Mouse (Mus musculus) MEL (cell line): Measurements from ENCODE around the gene Cdh16. TPM values are rescaled to one million over a fixed set of nuclear protein-coding genes. Genes with fewer than 3 reads are reported as not detected.

Experiments
- DNase-seq: peaks from one replicate; pipeline ENCODE4 v3.0.0; 2011; ENCODE audit warnings: low read depth, low spot score
- H3K27ac ChIP-seq: 2 replicates; pipeline ENCODE4 v1.5.1; 2012; ENCODE audit warnings: low read depth, mild to moderate bottlenecking, control low read depth, low read length, moderate library complexity; ENCODE audit not compliant: control insufficient read depth
- H3K27me3 ChIP-seq, 2 experiments: fragments of 150-350 bp in 1 of 2; sonication (generic) in 1 of 2; 2 replicates each; pipeline ENCODE4 v1.6.1; 2012; ENCODE audit warnings: low read length in 2 of 2, mild to moderate bottlenecking in 2 of 2, improper control_type of control experiment in 1 of 2, moderate library complexity in 1 of 2; ENCODE audit not compliant: insufficient read depth in 2 of 2, control insufficient read depth in 1 of 2
- H3K36me3 ChIP-seq, 2 experiments: 2 replicates each; pipeline ENCODE4 v1.6.1; 2012 to 2014; ENCODE audit warnings: low read length in 2 of 2, improper control_type of control experiment in 1 of 2, inconsistent platforms in 1 of 2, mild to moderate bottlenecking in 1 of 2; ENCODE audit not compliant: insufficient read depth in 2 of 2, control insufficient read depth in 1 of 2
- H3K4me1 ChIP-seq, 2 experiments: fragments of 150-350 bp in 1 of 2; sonication (generic) in 1 of 2; 2 replicates each; pipeline ENCODE4 v1.6.1; 2012; ENCODE audit warnings: low read length in 2 of 2, improper control_type of control experiment in 1 of 2, mild to moderate bottlenecking in 1 of 2; ENCODE audit not compliant: insufficient read depth in 2 of 2, control insufficient read depth in 1 of 2
- H3K4me3 ChIP-seq, 2 experiments: fragments of 150-350 bp in 1 of 2; sonication (generic) in 1 of 2; 2 replicates each; pipeline ENCODE4 v1.5.1; 2012; ENCODE audit warnings: low read depth in 2 of 2, low read length in 2 of 2, mild to moderate bottlenecking in 2 of 2, moderate library complexity in 2 of 2, control low read depth in 1 of 2, improper control_type of control experiment in 1 of 2; ENCODE audit not compliant: control insufficient read depth in 1 of 2, insufficient read depth in 1 of 2
- H3K79me2 ChIP-seq: 2 replicates; pipeline ENCODE4 v1.6.1; 2012; ENCODE audit warnings: mild to moderate bottlenecking, low read length, moderate library complexity; ENCODE audit not compliant: control insufficient read depth, poor library complexity, insufficient read depth
- H3K9ac ChIP-seq: 2 replicates; pipeline ENCODE4 v1.6.1; 2012; ENCODE audit warnings: low read depth, mild to moderate bottlenecking, control low read depth, low read length, moderate library complexity; ENCODE audit not compliant: control insufficient read depth, poor library complexity, severe bottlenecking
- H3K9me3 ChIP-seq: fragments of 150-350 bp; sonication (generic); replicated peaks from 2 replicates; pipeline ENCODE4 v1.6.1; 2012; ENCODE audit warnings: mild to moderate bottlenecking, low read length, improper control_type of control experiment, moderate library complexity; ENCODE audit not compliant: insufficient read depth
- BHLHE40 ChIP-seq: IDR thresholded peaks from 2 replicates; pipeline ENCODE4 v1.6.1; 2012; ENCODE audit warnings: low read depth, mild to moderate bottlenecking, inconsistent platforms, low read length, improper control_type of control experiment, borderline replicate concordance
- CHD1 ChIP-seq: IDR thresholded peaks from 2 replicates; pipeline ENCODE4 v1.6.1; 2012; ENCODE audit warnings: low read depth, mild to moderate bottlenecking, inconsistent platforms, low read length, improper control_type of control experiment
- CHD2 ChIP-seq: IDR thresholded peaks from 2 replicates; pipeline ENCODE4 v1.6.1; 2011; ENCODE audit warnings: low read length, improper control_type of control experiment
- CTCF ChIP-seq, 3 experiments: IDR thresholded peaks in 2 of 3; conservative IDR thresholded peaks in 1 of 3; 2 replicates each; pipeline ENCODE4 v1.5.1; 2011 to 2012; ENCODE audit warnings: low read length in 3 of 3, low read depth in 2 of 3, mild to moderate bottlenecking in 2 of 3, improper control_type of control experiment in 1 of 3, inconsistent platforms in 1 of 3, mixed read lengths in 1 of 3, moderate library complexity in 1 of 3; ENCODE audit not compliant: control insufficient read depth in 1 of 3, insufficient read depth in 1 of 3, poor library complexity in 1 of 3, severe bottlenecking in 1 of 3
- E2F4 ChIP-seq: IDR thresholded peaks from 2 replicates; pipeline ENCODE4 v1.6.1; 2011; ENCODE audit warnings: low read depth, low read length, improper control_type of control experiment, borderline replicate concordance
- ELF1 ChIP-seq: IDR thresholded peaks from 2 replicates; pipeline ENCODE4 v1.6.1; 2014; ENCODE audit warnings: low read depth, mild to moderate bottlenecking, inconsistent platforms, low read length, improper control_type of control experiment, moderate library complexity
- ETS1 ChIP-seq: IDR thresholded peaks from 2 replicates; pipeline ENCODE4 v1.6.1; 2012; ENCODE audit warnings: low read depth, mild to moderate bottlenecking, inconsistent platforms, low read length, improper control_type of control experiment, moderate library complexity
- GABPA ChIP-seq: IDR thresholded peaks from 2 replicates; pipeline ENCODE4 v1.6.1; 2012; ENCODE audit warnings: low read depth, mild to moderate bottlenecking, inconsistent platforms, low read length, improper control_type of control experiment, moderate library complexity
- GATA1 ChIP-seq: IDR thresholded peaks from 2 replicates; pipeline ENCODE4 v1.6.1; 2011; ENCODE audit warnings: low read depth, low read length, improper control_type of control experiment
- HCFC1 ChIP-seq: IDR thresholded peaks from 2 replicates; pipeline ENCODE4 v1.6.1; 2012; ENCODE audit warnings: low read depth, mild to moderate bottlenecking, inconsistent platforms, low read length, improper control_type of control experiment, moderate library complexity
- KAT2A ChIP-seq: conservative IDR thresholded peaks from 2 replicates; pipeline ENCODE4 v1.6.1; 2012; ENCODE audit warnings: low read depth, low read length, improper control_type of control experiment, inconsistent platforms
- MAFK ChIP-seq: IDR thresholded peaks from 2 replicates; pipeline ENCODE4 v1.6.1; 2011; ENCODE audit warnings: low read depth, mild to moderate bottlenecking, low read length, improper control_type of control experiment, borderline replicate concordance
- MAX ChIP-seq: IDR thresholded peaks from 2 replicates; pipeline ENCODE4 v1.6.1; 2011; ENCODE audit warnings: low read length, improper control_type of control experiment
- MEF2A ChIP-seq: IDR thresholded peaks from 2 replicates; pipeline ENCODE4 v1.6.1; 2014; ENCODE audit warnings: low read depth, mild to moderate bottlenecking, inconsistent platforms, low read length, improper control_type of control experiment; ENCODE audit not compliant: poor library complexity, insufficient replicate concordance, severe bottlenecking; ENCODE audit errors: extremely low read depth
- MYB ChIP-seq: IDR thresholded peaks from 2 replicates; pipeline ENCODE4 v1.6.1; 2011; ENCODE audit warnings: mild to moderate bottlenecking, low read depth, low read length, improper control_type of control experiment
- MYC ChIP-seq: IDR thresholded peaks from 2 replicates; pipeline ENCODE4 v1.6.1; 2011; ENCODE audit warnings: low read depth, mild to moderate bottlenecking, low read length, improper control_type of control experiment, moderate library complexity
- NELFE ChIP-seq: IDR thresholded peaks from 2 replicates; pipeline ENCODE4 v1.6.1; 2011; ENCODE audit warnings: low read depth, low read length, improper control_type of control experiment
- NRF1 ChIP-seq: IDR thresholded peaks from 2 replicates; pipeline ENCODE4 v1.6.1; 2014; ENCODE audit warnings: low read depth, mild to moderate bottlenecking, inconsistent platforms, low read length, improper control_type of control experiment, moderate library complexity; ENCODE audit not compliant: poor library complexity, insufficient read depth, severe bottlenecking
- POLR2A ChIP-seq, 2 experiments: IDR thresholded peaks; 2 replicates each; pipeline ENCODE4 v1.6.1; 2011 to 2012; ENCODE audit warnings: low read length in 2 of 2, mild to moderate bottlenecking in 2 of 2, control low read depth in 1 of 2, improper control_type of control experiment in 1 of 2, low read depth in 1 of 2, moderate library complexity in 1 of 2; ENCODE audit not compliant: control insufficient read depth in 1 of 2, insufficient read depth in 1 of 2, poor library complexity in 1 of 2
- SIN3A ChIP-seq: IDR thresholded peaks from 2 replicates; pipeline ENCODE4 v1.6.1; 2012; ENCODE audit warnings: low read length, improper control_type of control experiment, inconsistent platforms
- SMC3 ChIP-seq: IDR thresholded peaks from 2 replicates; pipeline ENCODE4 v1.6.1; 2011; ENCODE audit warnings: low read depth, low read length, improper control_type of control experiment
- TAL1 ChIP-seq: IDR thresholded peaks from 2 replicates; pipeline ENCODE4 v1.6.1; 2012; ENCODE audit warnings: mild to moderate bottlenecking, inconsistent platforms, low read length, moderate library complexity, mixed read lengths
- TBP ChIP-seq: IDR thresholded peaks from 2 replicates; pipeline ENCODE4 v1.8.0; 2011; ENCODE audit warnings: low read depth, low read length, improper control_type of control experiment
- UBTF ChIP-seq: IDR thresholded peaks from 2 replicates; pipeline ENCODE4 v1.6.1; 2012; ENCODE audit warnings: low read depth, mild to moderate bottlenecking, inconsistent platforms, low read length, improper control_type of control experiment, moderate library complexity, borderline replicate concordance; ENCODE audit not compliant: insufficient read depth
- USF1 ChIP-seq: IDR thresholded peaks from 2 replicates; pipeline ENCODE4 v1.6.1; 2014; ENCODE audit warnings: low read depth, mild to moderate bottlenecking, inconsistent platforms, low read length, improper control_type of control experiment, moderate library complexity
- USF2 ChIP-seq, 2 experiments: IDR thresholded peaks; 2 replicates each; pipeline ENCODE4 v1.6.1; 2011 to 2012; ENCODE audit warnings: improper control_type of control experiment in 2 of 2, low read length in 2 of 2, borderline replicate concordance in 1 of 2, inconsistent platforms in 1 of 2, low read depth in 1 of 2, mild to moderate bottlenecking in 1 of 2; ENCODE audit not compliant: insufficient read depth in 1 of 2
- ZC3H11A ChIP-seq: IDR thresholded peaks from 2 replicates; pipeline ENCODE4 v1.6.1; 2012; ENCODE audit warnings: low read depth, mild to moderate bottlenecking, inconsistent platforms, low read length, improper control_type of control experiment
- ZKSCAN1 ChIP-seq: IDR thresholded peaks from 2 replicates; pipeline ENCODE4 v1.6.1; 2012; ENCODE audit warnings: low read depth, mild to moderate bottlenecking, inconsistent platforms, low read length, improper control_type of control experiment, moderate library complexity
- ZMIZ1 ChIP-seq: IDR thresholded peaks from 2 replicates; pipeline ENCODE4 v1.6.1; 2012; ENCODE audit warnings: low read depth, mild to moderate bottlenecking, inconsistent platforms, low read length, improper control_type of control experiment, moderate library complexity
- ZNF384 ChIP-seq: IDR thresholded peaks from 2 replicates; pipeline ENCODE4 v1.6.1; 2012; ENCODE audit warnings: low read depth, mild to moderate bottlenecking, inconsistent platforms, low read length, improper control_type of control experiment
- polyA plus RNA-seq, 2 experiments: library from polyadenylated mRNA; stranded (reverse) in 1 of 2; unstranded in 1 of 2; fragments of >175 nt in 1 of 2; fragments of >200 nt in 1 of 2; gene quantifications; 2 replicates each; pipeline versions ENCODE4 v1.2.1 to v1.2.4; 2012; ENCODE audit warnings: low replicate concordance in 2 of 2, low read depth in 1 of 2; ENCODE audit not compliant: insufficient read length in 2 of 2, insufficient read depth in 1 of 2, missing spikeins in 1 of 2
- total RNA-seq: library from RNA; depleted of rRNA; stranded (reverse); fragments of 300-350 nt; gene quantifications from 2 replicates; pipeline ENCODE4 v1.2.3, GENCODE M21; 2012

The Cdh16 gene
- total and polyA plus RNA-seq, 3 experiments, result 0.45 TPM; not detected in 2

DNA sequence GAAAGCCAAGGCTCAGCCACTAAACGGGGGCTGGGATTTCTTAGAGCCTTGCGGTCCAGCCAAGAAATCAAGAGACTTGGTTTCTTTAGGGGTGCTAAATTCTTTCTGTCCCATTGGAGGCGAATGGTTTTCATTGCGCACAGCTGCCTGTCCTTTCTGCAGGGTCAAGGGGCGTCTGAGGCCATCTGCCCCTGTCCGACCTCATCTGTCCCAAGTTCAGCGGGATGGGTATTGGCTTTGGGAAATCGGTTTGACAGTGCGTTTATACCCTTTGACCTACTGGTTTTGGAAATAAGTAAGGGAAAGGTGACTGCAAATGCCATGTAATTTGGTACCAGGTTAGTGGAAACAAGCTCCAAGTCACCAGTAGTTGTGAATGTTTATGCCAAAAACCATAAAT, 32.3 kb downstream of the Cdh16 start:
- H3K4me3 ChIP-seq, result peak overlapping the region; percentile 83 to 93
- no peak for DNase-seq
- H3K4me1 ChIP-seq, result peaks cover 15 to 32% of the 10 kb centered on the region in 2 experiments
- TF ChIP-seq CHD1 (no peak), CTCF (IDR thresholded peaks at IDR 0.05 in 2 of 3, conservative IDR thresholded peaks at IDR 0.05 in 1 of 3; ENCODE audit: control insufficient read depth in 1 of 3, insufficient read depth in 1 of 3, low read depth in 2 of 3, low read length in 3 of 3, poor library complexity in 1 of 3, severe bottlenecking in 1 of 3) (no peak), ZKSCAN1 (no peak)
- peak overlapping the region; percentile 77 for H3K9ac ChIP-seq
- peaks cover 35% of the 10 kb centered on the region for H3K79me2 ChIP-seq
- peak overlapping the region; percentile 68 for H3K27ac ChIP-seq
- peaks cover 0 to 40% of the 10 kb centered on the region in 2 experiments; a peak in 2 of 4 replicates for H3K36me3 ChIP-seq
- H3K27me3 ChIP-seq, result no peaks in the 10 kb centered on the region
- H3K9me3 ChIP-seq, result no peaks in the 10 kb centered on the region

DNA sequence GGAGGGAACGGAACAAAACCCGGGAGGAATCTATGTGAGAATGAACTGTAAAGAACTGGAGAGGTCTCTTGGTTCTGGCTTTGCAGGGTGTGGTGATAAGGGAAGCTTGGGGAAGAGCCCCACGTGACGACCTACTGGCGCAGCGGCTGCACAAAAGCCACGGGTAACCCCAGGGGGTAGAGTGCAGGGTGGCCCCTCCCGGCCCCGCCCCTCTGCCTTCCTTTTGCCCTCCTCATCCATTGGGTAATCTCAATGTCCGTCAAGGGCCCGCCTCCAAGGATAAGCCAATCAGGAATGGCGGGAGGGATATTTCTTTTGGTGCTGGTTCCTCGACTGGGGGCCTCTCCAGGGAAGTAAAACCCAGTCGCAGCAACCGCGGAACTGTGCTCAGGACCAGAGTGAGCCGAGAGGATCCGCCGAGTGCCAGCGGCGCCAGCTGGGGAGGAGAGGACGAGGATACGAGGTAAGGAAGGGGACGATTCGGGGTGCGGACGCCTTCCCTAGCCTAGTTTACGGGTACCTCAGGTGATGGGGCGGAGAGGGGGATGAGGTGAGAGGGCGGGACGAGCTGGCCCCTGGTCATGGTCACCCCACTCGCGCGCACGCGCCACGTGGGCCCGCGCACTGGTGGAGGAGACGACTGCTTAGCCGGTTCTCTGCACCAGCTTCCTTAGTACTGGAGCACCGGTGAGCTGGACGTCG, 32.9 kb downstream of the Cdh16 start, which contains the start of gene Pdp2:
Pdp2 (plus strand) TSS at position 319 of the 702 bp plus-strand sequence.
- Histone ChIP-seq H3K4me3 (peak within 1 kb of the TSS; percentile 83 to 93), H3K27me3 (no peaks in the 10 kb centered on the region), H3K36me3 (peaks cover 0 to 36% of the 10 kb centered on the region in 2 experiments; a peak in 2 of 4 replicates), H3K9me3 (no peaks in the 10 kb centered on the region), H3K4me1 (peaks cover 15 to 26% of the 10 kb centered on the region in 2 experiments), H3K27ac (peak within 1 kb of the TSS; percentile 88), H3K9ac (peak within 1 kb of the TSS; percentile 77), H3K79me2 (peaks cover 34% of the 10 kb centered on the region)
- peak; percentile 98 for DNase-seq
- TF ChIP-seq USF1, result peak; percentile 98
- no peak for TF ChIP-seq ZC3H11A
- peak; percentile 91 for TF ChIP-seq BHLHE40
- TF ChIP-seq SMC3, result no peak
- peak; percentile 84 for TF ChIP-seq CHD2
- peak; percentile 90 for TF ChIP-seq TBP
- TF ChIP-seq MEF2A, result no peak; the same call in 1 of the 2 replicates
- no peak for TF ChIP-seq UBTF
- peak; percentile 15; the same call in 1 of the 2 replicates for TF ChIP-seq MAFK
- no peak for TF ChIP-seq GABPA
- TF ChIP-seq POLR2A (IDR thresholded peaks at IDR 0.05; ENCODE audit: control insufficient read depth in 1 of 2, insufficient read depth in 1 of 2, low read depth in 1 of 2, low read length in 2 of 2, poor library complexity in 1 of 2), result peak; percentile 62 to 93; a peak in 3 of 4 replicates
- peak; percentile 90 for TF ChIP-seq SIN3A
- TF ChIP-seq HCFC1, result peak; percentile 78
- TF ChIP-seq MYB, result no peak
- peak; percentile 88 for TF ChIP-seq NELFE
- TF ChIP-seq ZMIZ1, result peak; percentile 93
- TF ChIP-seq CHD1, result no peak
- TF ChIP-seq ELF1, result peak; percentile 80
- TF ChIP-seq GATA1, result peak; percentile 67
- TF ChIP-seq USF2 (IDR thresholded peaks at IDR 0.05; ENCODE audit: borderline replicate concordance in 1 of 2, insufficient read depth in 1 of 2, low read depth in 1 of 2, low read length in 2 of 2), result peak; percentile 68 to 86; a peak in 3 of 4 replicates
- no peak for TF ChIP-seq KAT2A
- TF ChIP-seq ZNF384, result 0 out of 2 replicates have a peak, but pooled peaks have one; percentile 4
- TF ChIP-seq NRF1, result peak; percentile 68
- TF ChIP-seq MAX, result peak; percentile 93
- TF ChIP-seq TAL1, result no peak
- no peak; the same call in 1 of the 2 replicates for TF ChIP-seq E2F4
- peak; percentile 68 for TF ChIP-seq MYC
- peak; percentile 73 for TF ChIP-seq ETS1
